Mouse (Mus musculus): ENCODE measurements around the gene Sox6. TPM values are rescaled to one million over a fixed set of nuclear protein-coding genes. Genes with fewer than 3 reads are reported as not detected.

The Sox6 gene
- polyA plus RNA-seq, 1 experiment from 2014 or later: 149 TPM

DNA sequence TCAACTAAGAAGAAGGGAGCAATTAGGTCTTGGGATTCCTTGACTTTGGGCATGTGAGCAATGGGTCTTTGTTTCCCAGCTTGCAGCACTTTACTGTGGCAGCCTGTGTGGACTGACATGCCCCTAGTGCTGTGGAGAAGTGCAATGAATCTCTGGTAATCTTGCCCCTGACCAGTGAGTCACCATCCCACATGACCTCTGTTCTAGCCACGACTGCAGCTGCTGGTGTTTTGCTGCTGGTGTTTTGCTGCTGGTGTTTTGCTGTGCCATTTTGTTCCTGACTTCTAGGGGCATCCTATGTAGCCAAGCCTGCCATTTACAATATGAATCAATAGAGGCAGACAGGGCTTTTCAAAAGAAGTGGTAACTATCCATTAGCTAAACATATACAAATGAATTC is 280.4 kb downstream of the Sox6 start:
- Histone ChIP-seq H3K36me3 (ENCODE audit: poor library complexity, severe bottlenecking) (no peaks in the 10 kb centered on the region), H3K9ac (no peak overlapping the region), H3K27me3 (no peaks in the 10 kb centered on the region), H3K4me1 (peaks cover 18% of the 10 kb centered on the region), H3K4me2 (no peak overlapping the region), H3K27ac (no peak overlapping the region), H3K4me3 (no peak overlapping the region), H3K9me3 (replicated peaks) (no peaks in the 10 kb centered on the region)
- 48% methylated on average over 1 of the region's 1 CpGs for WGBS
- no peak for ATAC-seq

DNA sequence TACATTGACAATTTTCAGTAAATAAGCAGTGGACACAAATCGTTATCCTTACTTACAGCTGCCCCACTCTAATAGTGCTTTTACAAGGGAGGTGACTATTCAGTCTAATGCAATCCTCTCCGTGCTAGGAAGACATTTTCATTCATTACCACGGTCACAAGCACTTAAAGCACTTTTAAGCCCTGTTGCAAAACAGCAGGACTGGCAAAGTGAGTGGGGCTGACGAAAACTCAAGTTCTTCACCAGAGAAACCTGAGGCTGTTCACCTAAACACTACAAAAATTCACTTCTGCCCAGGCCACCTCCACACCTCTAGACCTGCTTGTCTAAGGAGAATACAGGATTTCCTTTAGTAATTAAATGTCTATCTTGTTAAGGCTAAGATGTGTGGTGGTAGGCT is 283.3 kb downstream of the Sox6 start:
- H3K27me3 ChIP-seq: no peaks in the 10 kb centered on the region

DNA sequence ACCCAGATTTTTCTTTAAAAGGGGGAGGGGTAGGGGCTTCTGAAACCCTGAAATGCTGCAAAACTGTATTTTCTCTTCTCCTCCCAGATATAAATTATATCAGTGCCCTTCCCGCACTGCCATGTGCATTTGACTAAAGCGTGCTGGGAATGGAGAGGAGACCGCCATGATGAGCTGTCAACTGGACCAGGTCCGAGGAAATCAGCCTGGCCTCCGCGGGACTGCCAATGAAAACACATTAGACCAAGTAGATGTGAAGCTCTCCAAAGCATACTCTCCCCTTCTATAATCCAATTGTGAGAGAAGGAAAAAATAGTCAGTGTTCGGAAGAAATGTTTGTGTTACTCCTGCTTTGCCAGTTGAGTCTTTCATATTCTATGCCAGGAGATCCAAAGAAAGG is 284.4 kb downstream of the Sox6 start:
- H3K9ac ChIP-seq: no peak overlapping the region
- H3K27me3 ChIP-seq: no peaks in the 10 kb centered on the region
- WGBS: 79% methylated on average over 7 of the region's 7 CpGs
- H3K27ac ChIP-seq: no peak overlapping the region
- H3K9me3 ChIP-seq (replicated peaks): no peaks in the 10 kb centered on the region
- H3K4me1 ChIP-seq: peaks cover 47% of the 10 kb centered on the region
- no peak for ATAC-seq
- no peak overlapping the region for H3K4me2 ChIP-seq
- H3K36me3 ChIP-seq (ENCODE audit: poor library complexity, severe bottlenecking): no peaks in the 10 kb centered on the region
- no peak overlapping the region for H3K4me3 ChIP-seq

More for the DNA sequence above, 283.3 kb downstream of the Sox6 start:
- Histone ChIP-seq H3K4me2 (no peak overlapping the region), H3K27ac (no peak overlapping the region), H3K4me1 (peaks cover 44% of the 10 kb centered on the region), H3K36me3 (ENCODE audit: poor library complexity, severe bottlenecking) (no peaks in the 10 kb centered on the region), H3K9ac (no peak overlapping the region), H3K9me3 (replicated peaks) (no peaks in the 10 kb centered on the region), H3K4me3 (no peak overlapping the region)
- ATAC-seq: no peak
- 16% methylated on average over 4 of the region's 4 CpGs for WGBS

DNA sequence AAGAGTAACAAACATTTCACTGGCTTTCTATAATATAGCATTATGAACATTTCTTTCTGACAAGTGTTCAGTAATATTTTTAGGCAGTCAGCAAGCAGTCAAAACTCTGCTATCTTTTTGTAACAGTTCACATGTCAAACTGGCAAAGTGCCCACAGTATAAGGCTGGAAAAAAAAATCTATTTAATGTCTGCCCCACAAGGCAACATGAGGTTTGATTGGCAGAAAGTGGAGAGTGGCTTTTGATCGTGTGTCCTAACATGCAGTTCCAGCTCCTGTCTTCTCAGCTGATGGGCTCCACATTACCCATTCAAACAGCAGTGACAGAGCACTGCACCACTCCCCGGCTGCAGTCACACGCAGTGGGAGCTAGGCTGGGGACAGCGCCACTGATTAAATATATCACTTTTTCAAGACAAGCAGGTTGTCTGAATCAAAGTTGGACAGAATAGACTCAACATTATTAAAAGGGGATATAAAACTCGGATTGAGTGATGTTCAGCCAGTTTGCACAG is 286.4 kb downstream of the Sox6 start:
- Histone ChIP-seq H3K27ac (0 out of 2 replicates have a peak overlapping the region, but pooled peaks have one; percentile 26), H3K27me3 (no peaks in the 10 kb centered on the region), H3K4me3 (no peak overlapping the region), H3K36me3 (ENCODE audit: poor library complexity, severe bottlenecking) (no peaks in the 10 kb centered on the region), H3K4me2 (peak overlapping the region; percentile 42), H3K9ac (no peak overlapping the region), H3K9me3 (replicated peaks) (no peaks in the 10 kb centered on the region), H3K4me1 (peaks cover 58% of the 10 kb centered on the region)
- WGBS: 7% methylated on average over 5 of the region's 5 CpGs
- peak; percentile 78 for ATAC-seq

DNA sequence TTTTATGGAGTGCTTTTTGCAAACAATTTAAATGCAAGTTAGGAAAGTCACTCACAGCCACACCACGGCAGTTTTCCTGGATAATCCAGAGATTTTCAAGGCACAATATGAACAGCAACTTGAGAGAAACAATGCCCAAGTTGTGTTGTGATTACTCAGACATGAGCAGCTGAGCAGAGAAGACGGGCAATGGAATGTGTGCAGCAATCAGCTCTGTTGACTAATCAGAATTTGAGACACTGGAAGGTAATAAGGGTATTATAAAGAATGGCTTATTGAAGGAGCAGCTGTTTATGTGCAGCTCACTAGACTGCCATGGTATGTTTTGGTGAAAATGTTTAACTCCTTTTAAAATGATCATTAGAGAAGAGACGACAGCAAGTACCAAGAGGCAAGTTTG is 287.5 kb downstream of the Sox6 start:
- whole genome bisulfite sequencing: 5% methylated on average over 3 of the region's 3 CpGs
- peak overlapping the region; percentile 42 for H3K4me2 ChIP-seq
- peaks cover 60% of the 10 kb centered on the region for H3K4me1 ChIP-seq
- peak overlapping the region; percentile 26; the same call in 1 of the 2 replicates for H3K27ac ChIP-seq
- no peaks in the 10 kb centered on the region for H3K27me3 ChIP-seq
- H3K9me3 ChIP-seq (replicated peaks): no peaks in the 10 kb centered on the region
- H3K9ac ChIP-seq: no peak overlapping the region
- no peaks in the 10 kb centered on the region for H3K36me3 ChIP-seq (ENCODE audit: poor library complexity, severe bottlenecking)
- no peak for ATAC-seq
- no peak overlapping the region for H3K4me3 ChIP-seq

DNA sequence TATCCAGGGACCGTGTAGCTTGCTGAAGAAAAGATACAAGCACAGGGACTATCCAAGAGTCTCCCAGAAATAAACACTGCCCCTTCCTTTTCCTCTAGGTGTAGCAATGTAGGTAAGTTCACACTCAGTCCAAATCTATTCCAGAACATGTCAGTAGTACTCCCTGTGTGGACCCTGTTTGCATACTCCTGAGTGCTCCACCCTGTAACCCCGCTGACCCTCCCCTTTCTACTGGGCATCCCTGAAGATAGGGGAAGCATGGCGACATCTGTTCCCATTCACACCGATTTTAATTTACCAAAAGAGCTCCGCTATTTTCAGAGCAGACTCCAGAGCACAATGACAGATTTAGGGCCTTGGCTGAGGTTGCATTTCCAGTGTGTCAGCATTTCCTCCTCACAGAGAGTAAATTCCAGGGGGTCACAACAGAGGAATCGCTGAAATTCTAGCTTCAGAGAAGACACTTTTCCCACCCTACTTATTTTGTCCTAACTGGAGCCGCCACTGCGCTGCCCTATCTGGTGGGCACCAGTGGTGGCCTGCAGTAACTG is 288.2 kb downstream of the Sox6 start:
- Histone ChIP-seq H3K4me1 (peaks cover 66% of the 10 kb centered on the region), H3K27ac (peak overlapping the region; percentile 26)

DNA sequence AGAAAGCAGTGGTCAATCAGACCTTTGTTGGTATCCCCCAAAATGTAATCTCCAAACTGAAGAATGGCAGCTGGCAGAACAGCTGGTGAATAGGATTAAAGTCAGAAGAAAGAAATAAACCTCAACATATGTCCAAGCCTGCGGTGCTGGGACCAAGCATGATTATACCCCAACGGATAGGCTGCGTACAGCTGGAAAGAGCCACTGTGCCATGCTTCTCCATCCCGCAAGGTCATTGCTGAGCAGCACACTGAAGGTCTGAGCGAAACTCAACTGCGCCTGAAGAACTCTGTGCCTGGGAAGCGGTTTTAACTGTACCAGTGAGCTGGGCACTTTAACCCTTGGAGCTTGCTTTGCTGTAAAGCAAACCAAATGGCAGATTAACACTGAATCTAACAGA is 291.1 kb downstream of the Sox6 start:
- Histone ChIP-seq H3K27me3 (no peaks in the 10 kb centered on the region), H3K27ac (no peak overlapping the region), H3K9ac (no peak overlapping the region), H3K9me3 (replicated peaks) (no peaks in the 10 kb centered on the region), H3K4me1 (peaks cover 54% of the 10 kb centered on the region), H3K4me3 (no peak overlapping the region), H3K36me3 (ENCODE audit: poor library complexity, severe bottlenecking) (no peaks in the 10 kb centered on the region), H3K4me2 (no peak overlapping the region)
- WGBS: 53% methylated on average over 7 of the region's 7 CpGs
- no peak for ATAC-seq

More for the DNA sequence above, 288.2 kb downstream of the Sox6 start:
- Histone ChIP-seq H3K9me3 (replicated peaks) (no peaks in the 10 kb centered on the region), H3K9ac (no peak overlapping the region), H3K27me3 (no peaks in the 10 kb centered on the region), H3K4me2 (no peak overlapping the region), H3K4me3 (no peak overlapping the region), H3K36me3 (ENCODE audit: poor library complexity, severe bottlenecking) (no peaks in the 10 kb centered on the region)
- WGBS: 36% methylated on average over 8 of the region's 8 CpGs
- ATAC-seq: no peak

DNA sequence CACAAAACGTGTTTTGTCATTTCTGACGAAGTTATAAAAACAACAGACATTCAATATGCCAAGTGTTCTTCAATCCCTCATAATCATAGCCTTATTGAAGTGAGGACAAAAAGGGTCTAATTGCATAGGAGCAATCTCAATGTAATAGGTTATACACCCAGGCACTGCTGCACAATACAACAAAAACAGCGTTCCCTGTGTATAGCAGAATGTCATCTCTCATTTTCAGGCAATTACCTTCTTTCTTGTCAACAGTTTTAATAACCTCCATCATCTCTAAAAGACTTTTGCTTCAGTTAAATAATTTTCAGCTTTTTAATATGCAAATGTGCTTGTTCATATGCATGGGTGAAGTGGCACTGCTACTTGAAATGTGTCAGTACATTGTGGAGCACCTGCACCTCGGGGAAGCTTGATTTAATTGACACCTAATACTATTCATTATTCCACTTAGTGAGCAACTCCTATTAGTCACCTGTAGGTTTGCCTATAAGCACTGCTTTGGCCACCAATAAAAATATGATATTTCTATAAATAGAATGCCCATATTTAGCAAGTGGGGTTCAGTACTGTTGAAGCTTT is 292.8 kb downstream of the Sox6 start:
- H3K27ac ChIP-seq: no peak overlapping the region
- peaks cover 36% of the 10 kb centered on the region for H3K4me1 ChIP-seq
- H3K4me2 ChIP-seq: no peak overlapping the region
- no peaks in the 10 kb centered on the region for H3K9me3 ChIP-seq (replicated peaks)
- no peak overlapping the region for H3K9ac ChIP-seq
- WGBS: 18% methylated on average over 4 of the region's 4 CpGs
- H3K27me3 ChIP-seq: no peaks in the 10 kb centered on the region
- no peaks in the 10 kb centered on the region for H3K36me3 ChIP-seq (ENCODE audit: poor library complexity, severe bottlenecking)
- ATAC-seq: peak; percentile 91
- H3K4me3 ChIP-seq: no peak overlapping the region

DNA sequence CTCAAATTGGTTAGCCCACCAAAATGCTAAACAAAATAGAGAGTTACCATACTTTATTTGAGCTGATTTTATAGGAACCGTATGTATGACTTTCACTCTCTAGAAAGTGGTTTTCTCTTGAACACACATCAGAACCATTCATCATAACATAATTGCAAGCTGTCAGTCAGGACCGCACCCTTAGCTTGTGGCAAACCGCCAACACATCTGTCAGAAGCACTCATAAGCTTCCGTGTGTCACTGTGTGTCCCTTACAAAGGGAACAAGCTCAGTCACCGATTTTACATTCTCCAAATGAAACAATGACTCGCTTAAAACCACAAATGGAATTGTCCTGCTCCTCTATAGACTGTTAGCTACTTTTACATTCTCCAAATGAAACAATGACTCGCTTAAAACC is 304.5 kb downstream of the Sox6 start:
- Histone ChIP-seq H3K36me3 (ENCODE audit: poor library complexity, severe bottlenecking) (no peaks in the 10 kb centered on the region), H3K4me3 (no peak overlapping the region), H3K4me2 (no peak overlapping the region), H3K27ac (no peak overlapping the region), H3K9ac (no peak overlapping the region), H3K27me3 (no peaks in the 10 kb centered on the region), H3K9me3 (replicated peaks) (no peaks in the 10 kb centered on the region), H3K4me1 (peaks cover 20% of the 10 kb centered on the region)
- 58% methylated on average over 7 of the region's 7 CpGs for WGBS
- no peak for ATAC-seq

DNA sequence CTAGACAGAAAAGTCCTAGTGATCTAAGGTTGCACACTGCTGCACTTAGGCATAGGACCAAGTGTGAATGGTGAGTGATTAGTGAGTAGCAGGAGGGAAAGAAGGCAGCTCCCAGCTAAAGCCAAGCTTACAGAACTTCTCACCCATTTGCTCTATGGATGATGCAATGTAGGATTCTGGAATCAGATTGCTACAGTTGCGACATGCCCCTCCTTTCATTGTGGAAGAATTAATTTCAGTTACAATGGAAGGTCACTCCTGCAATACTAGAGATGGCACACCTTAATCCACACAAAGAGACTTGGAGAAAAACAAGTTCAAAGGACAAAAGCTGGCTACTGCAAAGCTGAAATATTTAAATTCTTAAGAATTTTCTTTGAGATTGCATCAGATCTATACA is 305.8 kb downstream of the Sox6 start:
- Histone ChIP-seq H3K27ac (no peak overlapping the region), H3K4me3 (no peak overlapping the region), H3K4me2 (no peak overlapping the region), H3K9ac (no peak overlapping the region), H3K4me1 (peaks cover 20% of the 10 kb centered on the region), H3K27me3 (no peaks in the 10 kb centered on the region), H3K36me3 (ENCODE audit: poor library complexity, severe bottlenecking) (no peaks in the 10 kb centered on the region), H3K9me3 (replicated peaks) (no peaks in the 10 kb centered on the region)
- no peak for ATAC-seq
- WGBS: 59% methylated on average over 1 of the region's 1 CpGs

DNA sequence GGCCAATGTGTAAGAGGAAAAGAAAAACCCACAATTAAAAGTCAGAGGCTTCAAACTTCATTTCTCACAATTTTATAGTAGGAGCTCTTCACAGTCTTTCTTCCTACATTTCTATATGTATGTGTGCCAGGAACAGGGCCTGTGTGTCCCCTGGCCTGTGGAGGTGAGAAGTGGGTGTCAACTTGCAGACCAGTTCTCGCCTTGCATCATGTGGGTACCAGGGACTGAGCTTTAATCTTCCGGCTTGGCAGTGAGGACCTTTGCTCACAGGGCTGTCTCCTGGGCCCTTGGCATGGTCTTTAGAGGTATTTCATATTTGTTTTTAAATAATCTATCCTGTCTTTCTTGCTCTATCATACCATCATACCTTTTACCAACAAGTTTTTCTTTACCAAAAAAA is 311.8 kb downstream of the Sox6 start:
- no peak overlapping the region for H3K27ac ChIP-seq
- H3K9me3 ChIP-seq (replicated peaks): no peaks in the 10 kb centered on the region
- H3K9ac ChIP-seq: no peak overlapping the region
- no peak overlapping the region for H3K4me3 ChIP-seq
- WGBS: 89% methylated on average over 2 of the region's 2 CpGs
- H3K4me2 ChIP-seq: no peak overlapping the region
- ATAC-seq: no peak
- H3K36me3 ChIP-seq (ENCODE audit: poor library complexity, severe bottlenecking): no peaks in the 10 kb centered on the region
- H3K27me3 ChIP-seq: no peaks in the 10 kb centered on the region
- peaks cover 31% of the 10 kb centered on the region for H3K4me1 ChIP-seq

DNA sequence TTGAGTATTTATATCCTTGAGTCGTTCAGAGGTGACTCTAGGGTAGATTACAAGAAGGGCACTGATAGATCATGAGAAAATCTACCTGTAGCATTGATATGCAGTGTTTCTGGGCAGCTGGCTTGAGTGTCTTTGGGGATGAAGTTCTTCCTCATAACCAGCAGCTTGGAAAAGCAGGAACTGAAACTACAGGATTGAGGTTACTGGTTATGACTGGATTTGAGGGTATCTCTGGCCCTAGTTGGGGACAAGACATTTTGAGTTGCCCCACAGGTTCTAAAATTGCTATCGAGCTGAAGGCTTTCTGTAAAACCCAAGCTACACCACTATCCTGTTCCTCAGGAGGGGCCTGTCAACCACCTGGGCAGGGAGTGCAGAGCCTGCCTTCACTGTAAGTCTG is 314.2 kb downstream of the Sox6 start:
- no peaks in the 10 kb centered on the region for H3K36me3 ChIP-seq (ENCODE audit: poor library complexity, severe bottlenecking)
- H3K4me1 ChIP-seq: peaks cover 33% of the 10 kb centered on the region
- no peak overlapping the region for H3K27ac ChIP-seq
- H3K27me3 ChIP-seq: no peaks in the 10 kb centered on the region
- H3K4me2 ChIP-seq: no peak overlapping the region
- no peak for ATAC-seq
- no peak overlapping the region for H3K4me3 ChIP-seq
- H3K9ac ChIP-seq: no peak overlapping the region
- H3K9me3 ChIP-seq (replicated peaks): no peaks in the 10 kb centered on the region
- 89% methylated on average over 2 of the region's 2 CpGs for WGBS
